Mouse (Mus musculus) forebrain, embryonic 16.5 days (tissue): ENCODE results near the gene Trpv5. TPM values are rescaled to one million over a fixed set of nuclear protein-coding genes. Genes with fewer than 3 reads are reported as not detected.
A peak's percentile ranks its signal among the peaks of the same experiment; 100 is the strongest.

ENCODE experiments used
- ATAC-seq: fragments of 200-750 bp; cut with Nextera tagmentation; 2 replicates; pipeline ENCODE4 v1.8.0; 2017; ENCODE audit warnings: mild to moderate bottlenecking, moderate library complexity
- H3K27ac ChIP-seq: fragments of 300-500 bp; sonication (generic); 2 replicates; pipeline ENCODE4 v1.5.1; 2014; ENCODE audit warnings: low read length, control low read depth
- H3K27me3 ChIP-seq: fragments of 300-500 bp; sonication (generic); replicated peaks from 2 replicates; pipeline ENCODE4 v1.6.1; 2014; ENCODE audit warnings: low read length; ENCODE audit not compliant: control insufficient read depth, insufficient read depth
- H3K36me3 ChIP-seq: fragments of 300-500 bp; sonication (generic); 2 replicates; pipeline ENCODE4 v1.6.1; 2014; ENCODE audit not compliant: control insufficient read depth, insufficient read depth
- H3K4me1 ChIP-seq: fragments of 300-500 bp; sonication (generic); replicated peaks from 2 replicates; pipeline ENCODE4 v1.6.1; 2014; ENCODE audit warnings: low read length; ENCODE audit not compliant: control insufficient read depth, insufficient read depth
- H3K4me2 ChIP-seq: fragments of 300-500 bp; sonication (generic); 2 replicates; pipeline ENCODE4 v1.6.1; 2014; ENCODE audit warnings: mild to moderate bottlenecking, low read length, control low read depth
- H3K4me3 ChIP-seq: fragments of 300-500 bp; sonication (generic); replicated peaks from 2 replicates; pipeline ENCODE4 v1.5.1; 2014; ENCODE audit warnings: mild to moderate bottlenecking, low read length, control low read depth
- H3K9ac ChIP-seq: fragments of 300-500 bp; sonication (generic); replicated peaks from 2 replicates; pipeline ENCODE4 v1.6.1; 2014; ENCODE audit warnings: low read depth, low read length, control low read depth
- H3K9me3 ChIP-seq: fragments of 300-500 bp; sonication (generic); 2 replicates; pipeline ENCODE4 v1.6.1; 2016; ENCODE audit warnings: low read length; ENCODE audit not compliant: control insufficient read depth
- WGBS: fragments of 180-500 bp; shearing (Covaris S2); extraction: QIAGEN DNeasy Blood & Tissue Kit; methylation state at CpG from one replicate; pipeline ENCODE4 v1.1.7; 2014; 5-methylcytosine and 5-hydroxymethylcytosine counted together
- polyA plus RNA-seq: library from polyadenylated mRNA; unstranded; fragments of >200 nt; fragmentation: Nextera tagmentation; extraction: Ambion mirVana; gene quantifications from 2 replicates; pipeline ENCODE4 v1.2.1, GENCODE M21; 2015

Trpv5 gene
- polyA plus RNA-seq, 1 experiment from 2014 or later: not detected

- WGBS: under 1% methylated on average over 68 of the region's 68 CpGs
- peak within 1 kb of the TSS; percentile 95 for H3K27ac ChIP-seq
- peak within 1 kb of the TSS; percentile 88 for H3K9ac ChIP-seq
- H3K9me3 ChIP-seq: no peaks in the 10 kb centered on the region
- H3K36me3 ChIP-seq: no peaks in the 10 kb centered on the region
- peak; percentile 92 for ATAC-seq
- H3K4me3 ChIP-seq: peak within 1 kb of the TSS; percentile 86
- peak within 1 kb of the TSS; percentile 69 for H3K4me2 ChIP-seq
- peaks cover 18% of the 10 kb centered on the region for H3K4me1 ChIP-seq
- no peaks in the 10 kb centered on the region for H3K27me3 ChIP-seq
Measured at GRCm38 (mm10) chr6:41605061-41605793, 75.3 kb downstream of the Trpv5 start, which contains the start of gene Ephb6. Ephb6 (plus strand) TSS chr6:41605482.

GRCm38 (mm10) chr6:41604401-41605050 is 76.0 kb downstream of the Trpv5 start:
- Histone ChIP-seq H3K4me3 (peak overlapping the region; percentile 86), H3K4me2 (peak overlapping the region; percentile 69), H3K27ac (peak overlapping the region; percentile 95), H3K4me1 (peaks cover 18% of the 10 kb centered on the region), H3K27me3 (no peaks in the 10 kb centered on the region), H3K36me3 (no peaks in the 10 kb centered on the region), H3K9ac (peak overlapping the region; percentile 88), H3K9me3 (no peaks in the 10 kb centered on the region)
- under 1% methylated on average over 23 of the region's 23 CpGs for WGBS
- peak; percentile 67 for ATAC-seq

Other genes with a start within 250 kb of the Trpv5 start
- not detected in 2 replicates for gene Gm10334, start 234.6 kb downstream of the Trpv5 start, polyA plus RNA-seq
- gene Prss1, start 221.8 kb downstream of the Trpv5 start, polyA plus RNA-seq: not detected in 2 replicates
- gene Prss2, start 159.0 kb downstream of the Trpv5 start, polyA plus RNA-seq: not detected in 2 replicates
- 37.7 and 39.4 TPM in 2 replicates for gene Ephb6, start 75.3 kb downstream of the Trpv5 start, polyA plus RNA-seq
- 0.60 and 0.65 TPM in 2 replicates for gene Trpv6, start 44.4 kb downstream of the Trpv5 start, polyA plus RNA-seq
- not detected in 2 replicates for gene Llcfc1, start 3.7 kb upstream of the Trpv5 start, polyA plus RNA-seq
- 0.29 and 0.48 TPM in 2 replicates for gene Kel, start 23.6 kb upstream of the Trpv5 start, polyA plus RNA-seq
- not detected in 2 replicates for gene Olfr459, start 94.4 kb upstream of the Trpv5 start, polyA plus RNA-seq
- gene Pip, start 166.8 kb upstream of the Trpv5 start, polyA plus RNA-seq: not detected in 2 replicates
- gene Sval2, start 172.2 kb upstream of the Trpv5 start, polyA plus RNA-seq: not detected in 2 replicates